Mouse (Mus musculus) lung, adult 2 months (tissue): Measurements from ENCODE around the gene Bcl3.

Experiments
- CTCF ChIP-seq: fragments of 200-500 bp; IDR thresholded peaks from 2 replicates; pipeline ENCODE4 v1.5.1; 2011; ENCODE audit warnings: mild to moderate bottlenecking, low read length, control low read depth; ENCODE audit not compliant: insufficient read depth
- POLR2A ChIP-seq: fragments of 200-500 bp; IDR thresholded peaks from 2 replicates; pipeline ENCODE4 v1.6.1; 2011; ENCODE audit warnings: low read depth, mild to moderate bottlenecking, control low read depth, low read length, borderline replicate concordance; ENCODE audit errors: extremely low read depth

DNA sequence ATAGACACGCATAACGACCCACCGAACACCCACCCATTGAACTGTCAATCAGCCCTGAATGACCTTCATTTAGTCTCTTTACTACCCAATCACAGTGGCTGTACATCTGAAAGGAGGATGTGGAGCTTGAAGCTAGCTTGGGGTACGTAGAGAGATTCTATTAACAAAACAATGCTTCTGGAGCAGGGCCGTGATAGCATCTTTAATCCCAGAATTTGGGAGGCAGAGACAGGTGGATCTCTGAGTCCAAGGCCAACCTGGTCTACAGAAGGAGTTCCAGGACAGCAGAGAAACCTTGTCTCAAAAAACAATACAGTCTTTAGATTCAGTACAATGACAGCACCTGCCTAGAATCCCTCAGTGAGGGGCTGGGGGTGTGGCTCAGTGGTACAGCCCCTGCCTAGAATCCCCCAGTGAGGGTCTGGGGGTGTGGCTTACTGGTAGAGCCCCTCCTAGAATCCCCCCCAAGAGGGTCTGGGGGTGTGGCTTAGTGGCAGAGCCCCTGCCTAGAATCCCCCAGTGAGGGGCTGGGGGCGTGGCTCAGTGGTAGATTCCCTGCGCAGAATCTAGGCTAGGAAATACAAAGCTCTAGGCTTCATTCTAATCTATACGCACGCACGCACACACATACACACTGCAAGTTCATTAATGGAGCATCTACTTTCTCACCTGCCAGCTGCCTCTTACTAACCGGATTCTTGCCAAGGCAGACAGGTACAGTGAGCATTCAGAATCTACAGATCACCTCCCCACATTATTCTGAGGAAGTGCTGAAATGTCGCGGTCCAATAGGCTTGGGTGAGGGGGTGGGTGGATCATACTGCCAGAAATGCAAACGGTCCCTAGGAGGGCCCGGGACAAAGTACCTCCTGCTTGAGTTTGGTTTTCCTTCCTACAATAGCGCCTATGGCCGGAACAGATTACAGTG lies 7.0 kb downstream of the Bcl3 start:
- no peak for TF ChIP-seq POLR2A
- no peak for TF ChIP-seq CTCF
